Mouse (Mus musculus): ENCODE results near the gene Pik3r1. TPM values are rescaled to one million over a fixed set of nuclear protein-coding genes. Genes with fewer than 3 reads are reported as not detected.
A peak's percentile ranks its signal among the peaks of the same experiment; 100 is the strongest.

The Pik3r1 gene
- polyA plus RNA-seq, 1 experiment from 2014 or later, result 95.5 TPM

GRCm38 (mm10) chr13:101719312-101719870, 48.6 kb downstream of the Pik3r1 start:
- Histone ChIP-seq H3K4me3 (ENCODE audit: low read depth, low read length) (no peak overlapping the region), H3K9ac (replicated peaks; ENCODE audit: low read depth, low read length) (no peak overlapping the region), H3K27me3 (ENCODE audit: control insufficient read depth, insufficient read depth, low read length) (no peaks in the 10 kb centered on the region), H3K9me3 (ENCODE audit: control insufficient read depth, low read depth, low read length) (no peaks in the 10 kb centered on the region), H3K36me3 (ENCODE audit: control insufficient read depth, insufficient read depth, low read length) (no peaks in the 10 kb centered on the region), H3K27ac (ENCODE audit: low read length) (peak overlapping the region; percentile 44; the same call in 1 of the 2 replicates), H3K4me1 (ENCODE audit: control insufficient read depth, insufficient read depth, low read length) (peaks cover 18% of the 10 kb centered on the region), H3K4me2 (replicated peaks; ENCODE audit: low read depth, low read length) (peak overlapping the region; percentile 6; the same call in 1 of the 2 replicates)
- WGBS, result 17% methylated on average over 11 of the region's 11 CpGs
- no peak for ATAC-seq (ENCODE audit: insufficient number of reproducible peaks, insufficient read depth, low FRiP score, low read depth)

GRCm38 (mm10) chr13:101718744-101719143, 49.3 kb downstream of the Pik3r1 start:
- Histone ChIP-seq H3K27ac (ENCODE audit: low read length) (no peak overlapping the region), H3K27me3 (ENCODE audit: control insufficient read depth, insufficient read depth, low read length) (no peaks in the 10 kb centered on the region), H3K9me3 (ENCODE audit: control insufficient read depth, low read depth, low read length) (no peaks in the 10 kb centered on the region), H3K4me1 (ENCODE audit: control insufficient read depth, insufficient read depth, low read length) (peaks cover 14% of the 10 kb centered on the region; the same call in 1 of the 2 replicates), H3K4me2 (replicated peaks; ENCODE audit: low read depth, low read length) (peak overlapping the region; percentile 6; the same call in 1 of the 2 replicates), H3K36me3 (ENCODE audit: control insufficient read depth, insufficient read depth, low read length) (no peaks in the 10 kb centered on the region), H3K4me3 (ENCODE audit: low read depth, low read length) (no peak overlapping the region), H3K9ac (replicated peaks; ENCODE audit: low read depth, low read length) (no peak overlapping the region)
- 46% methylated on average over 7 of the region's 7 CpGs for WGBS
- ATAC-seq (ENCODE audit: insufficient number of reproducible peaks, insufficient read depth, low FRiP score, low read depth), result no peak

GRCm38 (mm10) chr13:101717836-101718235, 50.2 kb downstream of the Pik3r1 start:
- WGBS, result 71% methylated on average over 6 of the region's 6 CpGs
- Histone ChIP-seq H3K4me1 (ENCODE audit: control insufficient read depth, insufficient read depth, low read length) (peaks cover 20% of the 10 kb centered on the region; the same call in 1 of the 2 replicates), H3K4me2 (replicated peaks; ENCODE audit: low read depth, low read length) (no peak overlapping the region), H3K4me3 (ENCODE audit: low read depth, low read length) (no peak overlapping the region), H3K36me3 (ENCODE audit: control insufficient read depth, insufficient read depth, low read length) (no peaks in the 10 kb centered on the region), H3K9me3 (ENCODE audit: control insufficient read depth, low read depth, low read length) (no peaks in the 10 kb centered on the region), H3K27me3 (ENCODE audit: control insufficient read depth, insufficient read depth, low read length) (no peaks in the 10 kb centered on the region), H3K27ac (ENCODE audit: low read length) (no peak overlapping the region), H3K9ac (replicated peaks; ENCODE audit: low read depth, low read length) (no peak overlapping the region)
- ATAC-seq (ENCODE audit: insufficient number of reproducible peaks, insufficient read depth, low FRiP score, low read depth), result no peak

- H3K4me2 ChIP-seq (replicated peaks; ENCODE audit: low read depth, low read length), result no peak overlapping the region
- H3K4me3 ChIP-seq (ENCODE audit: low read depth, low read length), result no peak overlapping the region
- peaks cover 4% of the 10 kb centered on the region; the same call in 1 of the 2 replicates for H3K36me3 ChIP-seq (ENCODE audit: control insufficient read depth, insufficient read depth, low read length)
- no peak overlapping the region; the same call in 1 of the 2 replicates for H3K27ac ChIP-seq (ENCODE audit: low read length)
- no peaks in the 10 kb centered on the region for H3K27me3 ChIP-seq (ENCODE audit: control insufficient read depth, insufficient read depth, low read length)
- no peak overlapping the region for H3K9ac ChIP-seq (replicated peaks; ENCODE audit: low read depth, low read length)
- ATAC-seq (ENCODE audit: insufficient number of reproducible peaks, insufficient read depth, low FRiP score, low read depth), result no peak
- peaks cover 12% of the 10 kb centered on the region; the same call in 1 of the 2 replicates for H3K4me1 ChIP-seq (ENCODE audit: control insufficient read depth, insufficient read depth, low read length)
- no peaks in the 10 kb centered on the region for H3K9me3 ChIP-seq (ENCODE audit: control insufficient read depth, low read depth, low read length)
- 79% methylated on average over 12 of the region's 12 CpGs for WGBS
These were observed 54.5 kb downstream of the Pik3r1 start for GRCm38 (mm10) chr13:101713429-101714088.

- peak overlapping the region; percentile 44; the same call in 1 of the 2 replicates for H3K27ac ChIP-seq (ENCODE audit: low read length)
- no peak overlapping the region for H3K4me2 ChIP-seq (replicated peaks; ENCODE audit: low read depth, low read length)
- H3K9me3 ChIP-seq (ENCODE audit: control insufficient read depth, low read depth, low read length), result no peaks in the 10 kb centered on the region
- no peak overlapping the region for H3K9ac ChIP-seq (replicated peaks; ENCODE audit: low read depth, low read length)
- no peak overlapping the region for H3K4me3 ChIP-seq (ENCODE audit: low read depth, low read length)
- H3K4me1 ChIP-seq (ENCODE audit: control insufficient read depth, insufficient read depth, low read length), result peaks cover 7% of the 10 kb centered on the region; the same call in 1 of the 2 replicates
- 68% methylated on average over 9 of the region's 9 CpGs for WGBS
- H3K27me3 ChIP-seq (ENCODE audit: control insufficient read depth, insufficient read depth, low read length), result no peaks in the 10 kb centered on the region
- H3K36me3 ChIP-seq (ENCODE audit: control insufficient read depth, insufficient read depth, low read length), result peaks cover 9% of the 10 kb centered on the region; the same call in 1 of the 2 replicates
- ATAC-seq (ENCODE audit: insufficient number of reproducible peaks, insufficient read depth, low FRiP score, low read depth), result no peak
These were observed 55.1 kb downstream of the Pik3r1 start for GRCm38 (mm10) chr13:101712720-101713428.

GRCm38 (mm10) chr13:101712099-101712498, 55.9 kb downstream of the Pik3r1 start:
- no peak overlapping the region for H3K27ac ChIP-seq (ENCODE audit: low read length)
- H3K4me1 ChIP-seq (ENCODE audit: control insufficient read depth, insufficient read depth, low read length), result 0 out of 2 replicates have a peak, but pooled peaks cover 7% of the 10 kb centered on the region
- no peak overlapping the region for H3K4me2 ChIP-seq (replicated peaks; ENCODE audit: low read depth, low read length)
- peaks cover 14% of the 10 kb centered on the region; the same call in 1 of the 2 replicates for H3K36me3 ChIP-seq (ENCODE audit: control insufficient read depth, insufficient read depth, low read length)
- ATAC-seq (ENCODE audit: insufficient number of reproducible peaks, insufficient read depth, low FRiP score, low read depth), result no peak
- H3K4me3 ChIP-seq (ENCODE audit: low read depth, low read length), result no peak overlapping the region
- H3K9ac ChIP-seq (replicated peaks; ENCODE audit: low read depth, low read length), result no peak overlapping the region
- WGBS, result 95% methylated on average over 9 of the region's 9 CpGs
- no peaks in the 10 kb centered on the region for H3K9me3 ChIP-seq (ENCODE audit: control insufficient read depth, low read depth, low read length)
- no peaks in the 10 kb centered on the region for H3K27me3 ChIP-seq (ENCODE audit: control insufficient read depth, insufficient read depth, low read length)

GRCm38 (mm10) chr13:101711301-101711700, 56.7 kb downstream of the Pik3r1 start:
- no peaks in the 10 kb centered on the region for H3K27me3 ChIP-seq (ENCODE audit: control insufficient read depth, insufficient read depth, low read length)
- no peak overlapping the region for H3K9ac ChIP-seq (replicated peaks; ENCODE audit: low read depth, low read length)
- WGBS, result 94% methylated on average over 2 of the region's 2 CpGs
- peaks cover 18% of the 10 kb centered on the region; the same call in 1 of the 2 replicates for H3K36me3 ChIP-seq (ENCODE audit: control insufficient read depth, insufficient read depth, low read length)
- no peaks in the 10 kb centered on the region for H3K9me3 ChIP-seq (ENCODE audit: control insufficient read depth, low read depth, low read length)
- H3K4me1 ChIP-seq (ENCODE audit: control insufficient read depth, insufficient read depth, low read length), result 0 out of 2 replicates have a peak, but pooled peaks cover 7% of the 10 kb centered on the region
- no peak overlapping the region for H3K4me3 ChIP-seq (ENCODE audit: low read depth, low read length)
- H3K27ac ChIP-seq (ENCODE audit: low read length), result no peak overlapping the region
- H3K4me2 ChIP-seq (replicated peaks; ENCODE audit: low read depth, low read length), result no peak overlapping the region
- ATAC-seq (ENCODE audit: insufficient number of reproducible peaks, insufficient read depth, low FRiP score, low read depth), result no peak

- Histone ChIP-seq H3K4me3 (ENCODE audit: low read depth, low read length) (no peak overlapping the region), H3K27ac (ENCODE audit: low read length) (no peak overlapping the region), H3K27me3 (ENCODE audit: control insufficient read depth, insufficient read depth, low read length) (no peaks in the 10 kb centered on the region), H3K4me1 (ENCODE audit: control insufficient read depth, insufficient read depth, low read length) (0 out of 2 replicates have a peak, but pooled peaks cover 7% of the 10 kb centered on the region), H3K4me2 (replicated peaks; ENCODE audit: low read depth, low read length) (no peak overlapping the region), H3K9me3 (ENCODE audit: control insufficient read depth, low read depth, low read length) (no peaks in the 10 kb centered on the region), H3K36me3 (ENCODE audit: control insufficient read depth, insufficient read depth, low read length) (peaks cover 24% of the 10 kb centered on the region; the same call in 1 of the 2 replicates), H3K9ac (replicated peaks; ENCODE audit: low read depth, low read length) (no peak overlapping the region)
- WGBS, result 76% methylated on average over 3 of the region's 3 CpGs
- ATAC-seq (ENCODE audit: insufficient number of reproducible peaks, insufficient read depth, low FRiP score, low read depth), result no peak
These were observed 58.2 kb downstream of the Pik3r1 start for GRCm38 (mm10) chr13:101709788-101710187.
